Mouse (Mus musculus) urinary bladder, postnatal 4 days (tissue): ENCODE measurements around the gene Nanog.

ENCODE experiments used
- DNase-seq, 2 experiments: peaks; one replicate each; pipeline ENCODE4 v3.0.0; 2021 to 2022; ENCODE audit warnings: low spot score in 2 of 2

Nanog gene

GRCm38 (mm10) chr6:122762480-122762879, 55.2 kb downstream of the Nanog start:
- no peak for DNase-seq

- no peak for DNase-seq
Observed at GRCm38 (mm10) chr6:122762952-122763700, 55.8 kb downstream of the Nanog start.

GRCm38 (mm10) chr6:122763844-122764445, 56.7 kb downstream of the Nanog start:
- no peak for DNase-seq
